8 mouse cellular contexts compared by ENCODE assay signal in genomic region chr5:138262582-138263240, GRCm38 (mm10). TPM values are rescaled to one million over a fixed set of nuclear protein-coding genes. Genes with fewer than 3 reads are reported as not detected.
A peak's percentile ranks its signal among the peaks of the same experiment; 100 is the strongest.
DNase-seq lines count a peak whose midpoint lies in the region; ATAC-seq and TF ChIP-seq lines count a peak whose summit lies in the region.

No protein-coding gene starts in this region.

- intact Hi-C loops in heart, postnatal 14 days (cut with DNase I) = loop anchor here (5.0 kb wide), 1 partner anchor 190 kb away; no protein-coding TSS in a partner anchor

- no peak for ATAC-seq in forebrain, embryonic 15.5 days (replicated peaks)
- ATAC-seq in liver, postnatal 0 days = no peak

- no peak for TF ChIP-seq EP300 in liver, postnatal 0 days (IDR thresholded peaks at IDR 0.05; ENCODE audit: low read depth)

- H3K4me2 ChIP-seq in forebrain, embryonic 15.5 days (replicated peaks) = peak overlapping the region; percentile 92
- H3K4me2 ChIP-seq in liver, postnatal 0 days (ENCODE audit: low read depth, low read length) = peak overlapping the region; percentile 94

- no peaks in the 10 kb centered on the region for H3K9me3 ChIP-seq in heart, embryonic 10.5 days
- H3K9me3 ChIP-seq in forebrain, embryonic 15.5 days = no peaks in the 10 kb centered on the region
- H3K9me3 ChIP-seq in liver, postnatal 0 days (ENCODE audit: low read length) = no peaks in the 10 kb centered on the region

- H3K9ac ChIP-seq in forebrain, embryonic 15.5 days (replicated peaks) = peak overlapping the region; percentile 79
- peak overlapping the region; percentile 97 for H3K9ac ChIP-seq in liver, postnatal 0 days (replicated peaks)

- peaks cover 65% of the 10 kb centered on the region for H3K4me1 ChIP-seq in heart, embryonic 10.5 days
- H3K4me1 ChIP-seq in forebrain, embryonic 15.5 days = peaks cover 31% of the 10 kb centered on the region
- peaks cover 37% of the 10 kb centered on the region for H3K4me1 ChIP-seq in liver, postnatal 0 days (ENCODE audit: insufficient read depth)

- H3K36me3 ChIP-seq in heart, embryonic 10.5 days = peaks cover 54% of the 10 kb centered on the region
- H3K36me3 ChIP-seq in C2C12 (ENCODE audit: control insufficient read depth, insufficient read depth) = peaks cover 3% of the 10 kb centered on the region
- peaks cover 33% of the 10 kb centered on the region for H3K36me3 ChIP-seq in forebrain, embryonic 15.5 days
- H3K36me3 ChIP-seq in liver, postnatal 0 days (replicated peaks; ENCODE audit: insufficient read depth, low read length) = peaks cover 33% of the 10 kb centered on the region

- H3K27me3 ChIP-seq in heart, embryonic 10.5 days (ENCODE audit: insufficient read depth, poor library complexity, severe bottlenecking) = no peaks in the 10 kb centered on the region
- H3K27me3 ChIP-seq in C2C12 (ENCODE audit: control insufficient read depth, insufficient read depth, insufficient read length) = no peaks in the 10 kb centered on the region
- no peaks in the 10 kb centered on the region for H3K27me3 ChIP-seq in forebrain, embryonic 15.5 days
- H3K27me3 ChIP-seq in liver, postnatal 0 days (ENCODE audit: insufficient read depth, low read length) = no peaks in the 10 kb centered on the region

- H3K79me3 ChIP-seq in C2C12 (ENCODE audit: low read depth) = no peaks in the 10 kb centered on the region

- peaks cover 24% of the 10 kb centered on the region for H3K79me2 ChIP-seq in C2C12 (ENCODE audit: control insufficient read depth, insufficient read depth)

- 62% methylated on average over 18 of the region's 18 CpGs for WGBS in heart, embryonic 10.5 days
- 69% methylated on average over 18 of the region's 18 CpGs for WGBS in forebrain, embryonic 15.5 days
- 41% methylated on average over 18 of the region's 18 CpGs for WGBS in liver, postnatal 0 days (ENCODE audit: insufficient replicate concordance)

- DNase-seq in heart, embryonic 10.5 days (ENCODE audit: low spot score) = no peak
- no peak for DNase-seq in heart, postnatal 14 days
- DNase-seq in liver, postnatal 0 days = no peak
- no peak for DNase-seq in urinary bladder, postnatal 4 days (ENCODE audit: low spot score in 2 of 2)
- DNase-seq in kidney, adult 9 months = no peak
- DNase-seq in yolk sac, embryonic 10.5 days (ENCODE audit: low spot score) = no peak

- TF ChIP-seq CTCF in C2C12 (IDR thresholded peaks at IDR 0.05; ENCODE audit: control insufficient read depth, insufficient read depth, insufficient read length) = no peak
- 0 out of 2 replicates have a peak, but pooled peaks have one; percentile 15 for TF ChIP-seq CTCF in liver, postnatal 0 days (IDR thresholded peaks at IDR 0.05; ENCODE audit: low read depth)

- peak overlapping the region; percentile 97 for H3ac ChIP-seq in C2C12 (ENCODE audit: control insufficient read depth, insufficient read length, low read depth)

- H3K27ac ChIP-seq in heart, embryonic 10.5 days = peak overlapping the region; percentile 95; the same call in 1 of the 2 replicates
- no peak overlapping the region for H3K27ac ChIP-seq in forebrain, embryonic 15.5 days (replicated peaks)
- H3K27ac ChIP-seq in liver, postnatal 0 days (ENCODE audit: low read depth) = peak overlapping the region; percentile 87

- peak overlapping the region; percentile 94 for H3K4me3 ChIP-seq in heart, embryonic 10.5 days
- peak overlapping the region; percentile 69 for H3K4me3 ChIP-seq in C2C12 (ENCODE audit: insufficient read depth, poor library complexity, severe bottlenecking)
- peak overlapping the region; percentile 62 for H3K4me3 ChIP-seq in forebrain, embryonic 15.5 days
- H3K4me3 ChIP-seq in liver, postnatal 0 days (ENCODE audit: low read depth, low read length) = peak overlapping the region; percentile 96

TF ChIP-seq in C2C12, 6 proteins besides CTCF, POLR2A, EP300 and RAD21:
- TF ChIP-seq MAX (IDR thresholded peaks at IDR 0.05) (no peak), MYOD1 (IDR thresholded peaks at IDR 0.05; ENCODE audit: control insufficient read depth, insufficient read length, low read depth) (no peak), MYOG (IDR thresholded peaks at IDR 0.05; ENCODE audit: control insufficient read depth, extremely low read depth, insufficient read length) (no peak), CEBPB (IDR thresholded peaks at IDR 0.05; ENCODE audit: low read depth) (no peak), FOSL1 (IDR thresholded peaks at IDR 0.05; ENCODE audit: insufficient read depth, low read length, poor library complexity, severe bottlenecking) (no peak), USF1 (IDR thresholded peaks at IDR 0.05; ENCODE audit: low read depth) (no peak)

RNA-seq across cellular contexts. Expression of gene BC037034, which starts 1.1 kb away (rescaled TPM):
- 4.8 and 8.7 TPM in 2 replicates for polyA plus RNA-seq in heart, embryonic 10.5 days (2016; fragmentation: Nextera tagmentation; extraction: Ambion mirVana)
- total RNA-seq in heart, postnatal 14 days (2021) = 1 to 10 TPM; 4.1 to 5.2 TPM
- 6.8 TPM for polyA plus RNA-seq in C2C12 (2012; fragmentation: generic; extraction: Trizol)
- 12.9 and 14.0 TPM in 2 replicates for polyA plus RNA-seq in forebrain, embryonic 15.5 days (2015; fragmentation: Nextera tagmentation; extraction: Ambion mirVana)
- 2.3 and 2.4 TPM in 2 replicates for polyA plus RNA-seq in liver, postnatal 0 days (2015; fragmentation: Nextera tagmentation; extraction: Ambion mirVana)

RNA-seq across cellular contexts. Expression of gene Lamtor4, which starts 7.4 kb away (rescaled TPM):
- 69.9 and 77.7 TPM in 2 replicates for polyA plus RNA-seq in heart, embryonic 10.5 days (2016; fragmentation: Nextera tagmentation; extraction: Ambion mirVana)
- total RNA-seq in heart, postnatal 14 days (2021) = 10 to 100 TPM; 59.2 to 63.4 TPM
- 72.8 TPM for polyA plus RNA-seq in C2C12 (2012; fragmentation: generic; extraction: Trizol)
- 75.3 and 84.8 TPM in 2 replicates for polyA plus RNA-seq in forebrain, embryonic 15.5 days (2015; fragmentation: Nextera tagmentation; extraction: Ambion mirVana)
- polyA plus RNA-seq in liver, postnatal 0 days (2015; fragmentation: Nextera tagmentation; extraction: Ambion mirVana) = 47.5 and 47.8 TPM in 2 replicates

RNA-seq across cellular contexts. Expression of gene Gal3st4, which starts 9.9 kb away (rescaled TPM):
- 1.4 and 1.6 TPM in 2 replicates for polyA plus RNA-seq in heart, embryonic 10.5 days (2016; fragmentation: Nextera tagmentation; extraction: Ambion mirVana)
- under 1 TPM; 0.38 to 0.41 TPM for total RNA-seq in heart, postnatal 14 days (2021)
- 0.08 TPM for polyA plus RNA-seq in C2C12 (2012; fragmentation: generic; extraction: Trizol)
- polyA plus RNA-seq in forebrain, embryonic 15.5 days (2015; fragmentation: Nextera tagmentation; extraction: Ambion mirVana) = 1.6 and 2.1 TPM in 2 replicates
- 0.12 TPM in 1 of 2 replicates, not detected in the other for polyA plus RNA-seq in liver, postnatal 0 days (2015; fragmentation: Nextera tagmentation; extraction: Ambion mirVana)

RNA-seq across cellular contexts. Expression of gene Gm43720, which starts 17.0 kb away (rescaled TPM):
- polyA plus RNA-seq in heart, embryonic 10.5 days (2016; fragmentation: Nextera tagmentation; extraction: Ambion mirVana) = 0.07 and 0.16 TPM in 2 replicates
- total RNA-seq in heart, postnatal 14 days (2021) = under 1 TPM in 1 of 2 experiments, not detected in 1; 0.05 TPM
- not detected for polyA plus RNA-seq in C2C12 (2012; fragmentation: generic; extraction: Trizol)
- 0.04 and 0.09 TPM in 2 replicates for polyA plus RNA-seq in forebrain, embryonic 15.5 days (2015; fragmentation: Nextera tagmentation; extraction: Ambion mirVana)
- polyA plus RNA-seq in liver, postnatal 0 days (2015; fragmentation: Nextera tagmentation; extraction: Ambion mirVana) = not detected in 2 replicates

RNA-seq across cellular contexts. Expression of gene Gpc2, which starts 17.1 kb away (rescaled TPM):
- 11.1 and 18.0 TPM in 2 replicates for polyA plus RNA-seq in heart, embryonic 10.5 days (2016; fragmentation: Nextera tagmentation; extraction: Ambion mirVana)
- total RNA-seq in heart, postnatal 14 days (2021) = under 1 TPM; 0.26 to 0.51 TPM
- polyA plus RNA-seq in C2C12 (2012; fragmentation: generic; extraction: Trizol) = 0.60 TPM
- 177 and 189 TPM in 2 replicates for polyA plus RNA-seq in forebrain, embryonic 15.5 days (2015; fragmentation: Nextera tagmentation; extraction: Ambion mirVana)
- 0.21 and 0.44 TPM in 2 replicates for polyA plus RNA-seq in liver, postnatal 0 days (2015; fragmentation: Nextera tagmentation; extraction: Ambion mirVana)
